Mouse (Mus musculus): ENCODE measurements around the gene Fam20b.

Gene Fam20b

DNA sequence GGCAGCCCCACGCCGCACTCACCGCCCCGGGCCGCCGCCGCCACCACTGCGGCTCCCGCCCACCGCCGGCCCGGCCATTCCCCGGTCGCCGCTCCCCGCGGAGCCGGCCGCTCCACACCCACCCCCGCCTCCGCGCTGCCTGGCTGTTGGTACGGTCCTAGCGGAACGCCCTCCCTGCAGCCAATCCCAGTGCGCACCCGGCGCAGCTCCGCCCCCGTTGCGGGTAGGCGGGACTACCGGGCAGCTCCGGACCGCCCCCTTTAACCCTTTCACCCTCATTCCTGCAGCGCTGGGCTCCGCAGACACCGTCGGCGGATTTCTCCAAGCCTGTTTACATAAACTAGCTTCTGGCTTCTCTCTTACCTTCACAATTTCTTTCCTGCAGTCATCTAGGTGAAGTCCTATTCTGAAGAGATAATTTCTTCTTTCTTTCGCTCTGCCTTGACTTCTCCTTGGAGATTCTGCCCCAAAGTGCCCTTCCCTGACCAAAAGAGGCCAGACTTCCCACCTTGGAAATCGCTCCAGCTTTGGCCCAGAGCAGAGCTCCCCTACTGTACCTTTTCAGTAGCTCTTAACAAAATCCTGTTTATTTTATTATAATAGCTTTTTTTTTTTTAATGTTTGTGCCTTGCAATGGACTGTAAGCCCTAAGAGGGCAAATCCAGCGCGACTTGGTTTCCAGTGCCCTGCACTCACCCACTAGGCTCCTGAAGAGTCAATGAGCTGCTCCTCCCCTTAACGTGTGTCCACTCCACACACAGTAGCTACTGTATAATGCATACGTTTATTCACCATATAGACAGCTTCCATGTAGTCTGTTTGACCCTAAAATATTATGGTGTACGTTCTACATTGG, at the start of gene Fam20b:
TSS of gene Fam20b (minus strand) at position 137 of the 856 bp plus-strand sequence.
- DNase-seq (ENCODE audit: low spot score), result peak; percentile 95

DNA sequence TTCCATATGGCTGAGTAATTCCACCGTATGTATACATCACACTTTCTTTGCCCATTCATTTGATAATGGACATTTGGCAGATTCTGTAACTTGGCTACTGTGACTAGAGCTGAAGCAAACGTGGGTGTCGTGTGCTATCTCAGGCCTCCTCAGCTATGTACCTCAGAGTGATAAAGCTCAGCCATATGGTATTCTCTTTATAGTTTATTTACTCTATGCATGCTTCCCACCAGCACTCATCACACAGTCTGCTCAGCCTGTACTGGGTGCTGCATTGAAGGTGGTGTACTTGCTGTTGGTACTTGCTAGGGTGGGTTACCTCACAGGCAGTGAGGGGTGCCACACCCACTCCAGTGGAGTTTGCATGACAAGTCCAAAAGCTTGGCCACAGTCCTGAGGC, 46.4 kb upstream of the Fam20b start:
- no peak for DNase-seq (ENCODE audit: low spot score)

DNA sequence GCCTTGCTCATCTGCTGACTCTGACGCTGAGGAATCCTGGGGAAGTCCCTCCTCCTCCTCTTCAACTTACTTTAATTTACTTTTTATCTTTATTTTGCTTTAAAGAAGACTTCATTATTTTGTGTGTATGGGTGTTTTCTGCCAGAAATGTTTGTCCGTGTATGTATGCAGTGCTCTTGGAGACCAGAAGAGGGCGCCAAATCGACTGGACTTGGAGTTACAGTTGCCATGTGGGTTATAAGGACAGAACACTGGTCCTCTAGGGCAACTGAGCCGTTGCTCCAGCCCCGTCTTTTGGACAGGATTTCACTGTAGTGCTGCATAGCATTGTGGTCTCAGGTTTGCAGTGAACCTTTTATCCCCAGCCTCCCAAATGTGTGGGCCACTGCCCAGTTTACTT, 45.7 kb upstream of the Fam20b start:
- no peak for DNase-seq (ENCODE audit: low spot score)

DNA sequence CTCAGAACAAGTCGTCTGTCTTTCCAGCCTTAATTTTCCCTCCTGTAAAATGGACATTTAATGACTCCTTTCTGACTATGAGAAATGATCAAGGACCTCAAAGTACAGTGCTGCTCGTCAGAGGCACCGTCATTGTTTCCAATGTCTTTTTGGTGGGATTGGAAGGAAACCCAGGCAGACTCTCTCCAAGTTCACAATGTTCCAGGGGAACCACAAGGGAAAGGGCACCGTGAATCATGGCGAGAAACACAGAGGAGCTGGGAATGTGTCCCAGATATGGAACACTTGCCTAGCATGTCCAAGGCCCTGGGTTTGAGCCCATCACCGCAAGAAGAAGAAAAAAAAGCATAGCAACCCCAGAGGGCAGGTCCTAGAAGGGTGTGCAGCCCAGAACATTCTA, 44.4 kb upstream of the Fam20b start:
- no peak for DNase-seq (ENCODE audit: low spot score)

DNA sequence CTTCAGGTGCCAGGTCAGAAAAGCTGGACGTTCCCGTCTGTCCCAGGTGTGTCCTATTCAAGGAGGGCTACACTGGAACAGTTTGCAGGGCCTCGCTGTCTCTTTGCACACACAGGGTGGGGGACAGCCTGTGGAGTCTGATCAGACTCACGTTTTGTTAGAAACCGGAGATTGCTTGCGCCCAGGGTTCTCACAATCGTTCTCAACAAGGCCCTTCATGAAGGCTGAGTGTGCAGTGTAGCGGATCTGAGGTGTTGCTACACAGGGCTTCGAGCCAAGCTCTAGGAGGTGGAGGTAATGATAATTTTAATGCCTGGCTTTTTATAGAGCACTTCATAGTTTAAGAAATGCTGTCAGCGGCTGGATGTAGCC, 42.5 kb upstream of the Fam20b start:
- DNase-seq (ENCODE audit: low spot score), result no peak

DNA sequence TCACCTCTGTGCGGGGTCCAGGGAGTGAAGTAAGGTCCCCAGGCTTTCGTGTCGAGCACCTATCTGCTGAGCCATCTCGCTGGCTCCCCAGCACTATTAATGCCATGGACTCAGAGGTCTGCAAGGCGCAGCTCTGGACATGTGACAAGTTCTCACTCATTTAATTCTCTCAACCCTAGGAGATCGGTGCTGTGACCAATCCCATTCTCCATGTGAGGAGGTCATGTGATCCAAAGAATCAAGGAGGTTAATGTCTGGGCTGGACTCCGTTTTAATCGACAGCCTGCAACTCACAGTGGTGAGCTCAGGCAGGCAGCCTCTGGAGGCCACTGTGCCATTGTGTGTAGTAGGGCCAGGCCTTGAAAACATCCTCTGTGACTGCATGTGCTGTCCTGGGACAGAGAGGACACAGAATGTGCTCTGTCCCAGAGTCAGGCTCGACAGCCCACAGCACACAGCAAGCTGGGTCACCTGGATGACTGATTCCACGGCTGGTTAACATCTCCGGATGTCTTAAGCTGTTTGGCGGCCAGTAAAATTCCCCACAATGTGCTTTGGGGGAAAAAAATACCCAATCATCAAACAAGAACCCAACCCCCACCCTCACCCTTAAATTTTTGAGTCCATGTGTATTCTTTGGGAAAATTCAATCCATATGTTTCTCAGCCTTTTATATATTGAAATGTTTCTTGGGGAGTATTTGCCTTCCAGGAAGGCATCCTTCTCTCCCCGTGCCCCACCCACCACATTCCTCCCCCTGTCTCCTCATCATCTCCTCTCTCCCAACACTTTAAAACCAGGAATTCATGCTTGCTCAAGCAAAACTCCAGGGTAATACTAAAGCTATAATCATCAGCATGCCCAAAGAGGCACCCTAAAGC, 41.9 kb upstream of the Fam20b start:
- DNase-seq (ENCODE audit: low spot score), result no peak

DNA sequence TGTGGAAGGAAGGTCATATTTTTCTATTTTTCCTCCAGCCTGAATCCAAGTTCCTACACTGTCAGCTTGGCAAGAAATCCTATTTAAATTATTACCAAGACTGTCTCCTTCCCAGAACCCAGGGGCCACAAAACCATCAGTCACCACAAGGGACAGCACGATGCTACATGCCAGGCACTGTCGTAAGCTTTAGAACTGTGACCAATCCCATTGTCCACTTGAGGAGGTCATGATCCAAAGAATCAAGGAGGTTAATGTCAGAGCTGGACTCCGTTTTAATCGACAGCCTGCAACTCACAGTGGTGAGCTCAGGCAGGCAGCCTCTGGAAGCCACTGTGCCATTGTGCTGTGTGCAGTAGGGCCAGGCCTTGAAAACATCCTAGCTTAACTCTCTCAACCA, 39.4 kb upstream of the Fam20b start:
- no peak for DNase-seq (ENCODE audit: low spot score)

DNA sequence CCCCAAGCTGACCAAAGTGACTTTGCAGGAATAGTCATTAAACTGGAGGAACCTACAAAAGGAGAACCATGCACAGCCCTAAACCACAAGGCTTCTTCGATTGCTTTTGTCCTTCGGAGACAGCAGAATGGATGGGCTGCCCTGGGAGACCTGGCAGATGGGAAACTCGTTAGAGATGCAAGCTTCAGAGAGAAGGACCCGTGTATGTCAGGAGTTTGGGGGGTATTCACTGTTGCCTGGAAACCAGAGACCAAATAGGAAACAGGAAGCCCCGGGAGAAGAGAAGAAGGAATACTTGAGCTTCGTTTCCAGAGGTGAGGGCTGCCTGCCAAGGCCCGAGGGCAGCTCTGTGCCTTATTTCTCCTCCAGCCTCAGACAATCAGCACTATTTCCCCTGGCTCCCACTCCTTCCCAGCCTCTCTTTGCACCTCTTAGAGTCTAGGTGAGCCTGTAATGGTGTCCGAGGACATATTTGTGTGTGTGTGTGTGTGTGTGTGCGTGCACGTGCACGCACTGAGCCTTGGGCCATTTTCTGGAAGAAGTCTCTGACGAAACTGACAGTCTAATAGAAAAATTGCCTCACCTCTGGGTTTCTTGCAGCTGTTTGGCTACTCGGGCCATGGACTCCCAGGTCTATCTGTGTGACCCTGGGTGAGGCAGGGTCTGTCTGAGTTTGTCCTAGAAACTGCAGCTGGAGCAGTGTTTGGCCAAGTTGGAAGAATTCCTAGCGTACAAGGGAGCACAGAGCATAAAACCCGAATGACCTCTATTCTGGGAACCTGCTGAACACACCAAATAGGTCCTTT, 35.9 kb upstream of the Fam20b start:
- DNase-seq (ENCODE audit: low spot score), result no peak

DNA sequence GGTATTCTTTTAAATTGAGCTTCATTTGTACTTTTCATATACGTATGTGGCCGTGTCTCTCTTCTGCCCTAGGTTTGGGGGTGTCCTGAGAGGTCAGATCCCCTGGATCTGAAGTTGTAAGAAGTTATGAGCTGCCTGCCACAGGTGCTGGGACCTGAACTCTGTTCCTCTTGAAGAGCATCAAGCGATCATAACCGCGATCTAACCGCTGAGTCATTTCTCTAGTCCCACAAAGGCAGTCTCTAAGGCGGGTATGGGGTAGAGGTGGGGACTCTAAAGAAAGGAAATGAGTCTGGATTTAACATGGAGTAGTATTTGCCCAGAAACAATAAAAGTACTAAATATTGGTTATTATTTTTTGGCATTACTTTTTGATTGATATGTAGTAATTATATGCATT, 34.1 kb upstream of the Fam20b start:
- no peak for DNase-seq (ENCODE audit: low spot score)

DNA sequence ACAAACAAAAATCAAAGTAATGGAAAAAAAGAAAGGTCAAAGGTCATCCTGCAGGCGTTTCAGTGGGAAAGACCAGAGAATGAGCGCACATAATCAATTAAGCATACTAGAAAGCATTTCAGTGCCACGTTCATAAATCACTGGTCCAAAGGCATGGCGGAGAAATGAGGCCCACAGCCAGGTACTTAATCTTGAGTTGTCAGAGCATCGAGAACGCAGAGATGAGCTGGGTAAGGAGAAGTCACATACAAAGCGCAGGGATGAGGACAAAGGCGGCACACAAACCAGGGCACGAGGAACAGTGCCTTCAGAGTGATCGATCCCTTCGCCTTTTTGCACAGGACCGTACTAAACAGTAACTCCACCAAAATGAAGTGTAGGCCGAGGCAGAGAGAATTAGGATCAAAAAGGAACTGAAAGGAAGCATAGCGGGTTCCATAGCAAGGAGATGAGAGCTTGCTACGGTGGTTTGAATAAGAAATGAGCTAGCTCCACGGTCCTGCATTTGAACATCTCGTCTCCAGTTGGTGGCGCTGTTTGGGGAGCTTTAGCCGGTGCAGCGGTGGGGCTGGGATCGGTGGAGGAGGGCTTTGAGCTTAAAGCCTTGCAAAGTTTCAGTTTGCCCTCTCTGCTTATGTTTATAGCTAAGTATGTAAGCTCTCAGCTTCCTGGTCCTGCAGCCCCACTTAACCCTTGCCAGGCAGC, 33.3 kb upstream of the Fam20b start:
- peak; percentile 70 for DNase-seq (ENCODE audit: low spot score)

DNA sequence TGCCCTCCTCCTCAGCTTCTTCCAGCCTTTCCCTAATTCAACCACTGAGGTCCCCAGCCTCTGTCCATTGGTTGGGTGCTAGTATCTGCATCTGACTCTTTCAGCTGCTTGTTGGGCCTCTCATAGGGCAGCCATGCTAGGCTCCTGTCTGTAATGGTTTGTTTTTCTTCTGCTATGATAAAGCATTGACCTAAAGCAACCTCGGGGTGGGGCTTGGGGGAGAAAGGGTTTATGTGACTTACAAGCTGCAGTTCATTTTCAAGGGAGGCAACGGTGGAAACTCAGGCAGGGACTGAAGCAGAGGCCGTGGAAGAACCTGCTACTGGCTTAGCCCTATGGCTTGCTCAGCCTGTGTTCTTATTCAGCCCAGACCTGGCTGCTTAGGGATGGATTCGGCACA, 31.4 kb upstream of the Fam20b start:
- no peak for DNase-seq (ENCODE audit: low spot score)

DNA sequence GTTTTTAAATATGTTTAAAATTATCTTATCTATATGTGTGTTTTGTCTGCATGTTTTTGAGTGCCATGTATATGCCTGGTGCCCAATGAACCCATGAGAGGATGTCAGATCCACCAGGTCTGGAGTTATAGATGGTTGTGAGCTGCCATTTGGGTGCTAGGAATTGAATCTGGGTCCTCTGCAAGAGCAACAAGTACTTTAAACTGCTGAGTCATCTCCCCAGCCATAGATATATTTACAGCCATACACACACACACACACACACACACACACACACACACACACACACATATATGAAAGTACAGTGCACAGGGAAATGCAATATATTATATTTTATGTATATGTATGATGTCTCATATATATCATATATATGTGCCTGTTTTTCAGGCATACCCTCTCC, 30.2 kb upstream of the Fam20b start:
- DNase-seq (ENCODE audit: low spot score), result no peak

DNA sequence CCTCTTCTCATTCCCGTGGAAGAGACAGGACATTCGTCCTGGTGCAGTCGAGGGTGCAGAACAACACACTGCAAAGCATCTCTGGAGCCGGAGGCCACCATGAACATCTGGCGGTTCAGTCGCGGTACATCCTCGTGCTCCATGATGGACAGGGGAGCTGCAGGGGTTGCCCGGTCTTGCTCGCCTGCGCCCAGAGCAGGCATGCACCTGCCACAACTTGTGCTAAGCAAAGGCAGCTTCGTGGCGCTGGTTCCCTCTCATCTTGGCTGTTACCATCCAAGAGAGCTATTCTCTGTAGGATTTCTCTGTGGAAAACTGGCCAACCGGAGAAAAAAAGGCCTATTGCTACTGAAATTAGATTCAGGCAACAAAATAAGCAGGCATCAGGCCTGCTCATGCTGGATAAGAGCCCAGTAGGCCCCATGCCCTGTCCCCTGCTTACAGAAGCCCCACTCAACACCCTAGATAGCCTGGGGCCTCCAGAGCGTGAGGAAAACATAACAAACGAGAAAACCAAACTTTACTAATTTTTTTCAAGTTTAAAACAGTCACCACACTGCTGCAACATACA, 29.6 kb upstream of the Fam20b start:
- no peak for DNase-seq (ENCODE audit: low spot score)

DNA sequence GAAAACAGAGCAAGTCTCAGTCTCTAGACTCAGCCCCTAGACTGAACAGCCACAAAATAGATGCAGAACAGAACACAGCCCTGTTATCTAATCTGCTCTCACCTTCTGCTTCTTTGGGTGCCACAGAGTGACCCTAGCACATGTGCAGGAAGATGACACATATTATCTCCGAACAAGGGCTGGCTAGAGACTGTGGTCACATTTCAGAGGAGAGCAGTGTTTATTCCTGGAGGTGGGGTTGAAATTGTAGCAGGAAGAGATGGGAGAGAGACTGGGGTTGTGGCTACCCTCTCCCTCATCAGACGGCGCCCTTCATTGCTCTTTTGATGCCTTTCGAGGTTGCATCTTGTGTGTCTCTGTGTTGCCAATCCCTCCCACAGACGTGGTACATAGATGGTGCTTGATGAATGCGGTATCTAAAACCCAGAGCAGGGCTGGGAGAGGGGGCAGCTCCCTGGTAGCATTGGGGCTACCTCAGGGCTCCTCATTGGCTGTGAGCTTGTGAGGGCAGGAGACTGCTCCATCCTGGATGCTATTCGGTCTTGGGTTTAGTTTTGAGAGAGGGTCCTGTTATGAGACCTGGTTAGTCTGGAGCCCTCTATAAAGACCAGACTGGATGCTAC, 26.4 kb upstream of the Fam20b start:
- DNase-seq (ENCODE audit: low spot score), result no peak

DNA sequence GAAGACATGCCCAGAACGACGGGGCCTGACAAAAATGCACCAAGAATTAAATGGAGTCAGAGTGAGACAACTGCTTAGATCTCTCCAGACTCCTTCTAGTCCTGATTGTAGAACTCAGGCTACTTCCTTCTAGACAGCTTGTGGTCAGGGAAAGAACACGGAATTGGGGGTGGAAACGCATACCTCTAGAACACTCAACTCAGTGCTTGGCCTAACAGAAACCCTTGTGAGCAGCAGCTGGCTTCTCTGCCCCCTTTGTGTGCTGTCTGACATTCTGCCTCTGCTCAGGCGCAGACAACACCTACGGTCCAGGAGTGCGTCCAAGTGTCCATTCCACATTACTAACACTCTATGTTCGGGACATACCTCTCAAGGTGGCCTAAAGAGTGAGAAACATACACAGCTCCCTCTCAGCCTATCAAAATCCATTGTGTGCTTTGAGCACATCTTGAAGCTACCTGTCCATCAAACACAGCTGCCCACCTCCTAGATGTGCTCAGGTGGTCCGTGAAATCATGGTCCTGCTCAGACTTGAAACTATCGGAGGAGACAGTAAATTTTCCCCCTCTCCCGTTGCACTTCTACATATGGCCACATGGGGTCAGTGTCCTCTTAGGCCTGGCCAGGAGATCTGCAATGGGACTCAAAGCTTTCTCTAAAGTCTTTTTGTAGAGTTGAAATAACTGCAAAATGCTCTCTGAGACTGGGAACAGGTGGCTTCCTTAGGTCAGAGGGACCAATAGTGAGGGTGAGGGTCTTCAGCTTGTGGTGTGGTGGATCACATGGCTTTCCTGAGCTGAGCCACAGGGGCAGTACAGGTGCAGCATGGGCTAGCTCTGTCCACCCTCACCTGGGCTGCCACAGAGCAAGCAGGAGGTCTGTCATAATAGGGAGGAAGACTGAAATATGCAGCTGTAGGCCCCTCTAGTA, 22.9 kb upstream of the Fam20b start:
- DNase-seq (ENCODE audit: low spot score), result peak; percentile 52

DNA sequence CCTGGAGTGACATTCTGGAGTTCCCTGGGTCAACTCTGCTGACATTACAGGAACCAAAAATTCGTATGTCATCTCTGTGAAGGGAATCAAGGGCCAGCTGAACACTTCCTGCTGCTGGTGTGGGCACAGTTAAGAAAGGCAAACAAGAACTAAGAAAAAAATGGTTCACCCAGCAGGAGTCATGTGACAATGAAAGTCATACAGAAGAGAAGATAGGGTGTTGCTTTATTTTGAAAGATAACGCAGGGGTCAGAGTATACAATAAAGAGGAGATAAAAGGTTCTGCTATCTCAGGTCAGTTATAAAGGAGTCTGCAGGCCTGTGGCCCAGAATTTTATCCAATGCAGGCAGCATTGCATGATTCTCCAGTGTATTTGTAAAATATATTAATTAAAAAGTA, 16.9 kb upstream of the Fam20b start:
- no peak for DNase-seq (ENCODE audit: low spot score)

DNA sequence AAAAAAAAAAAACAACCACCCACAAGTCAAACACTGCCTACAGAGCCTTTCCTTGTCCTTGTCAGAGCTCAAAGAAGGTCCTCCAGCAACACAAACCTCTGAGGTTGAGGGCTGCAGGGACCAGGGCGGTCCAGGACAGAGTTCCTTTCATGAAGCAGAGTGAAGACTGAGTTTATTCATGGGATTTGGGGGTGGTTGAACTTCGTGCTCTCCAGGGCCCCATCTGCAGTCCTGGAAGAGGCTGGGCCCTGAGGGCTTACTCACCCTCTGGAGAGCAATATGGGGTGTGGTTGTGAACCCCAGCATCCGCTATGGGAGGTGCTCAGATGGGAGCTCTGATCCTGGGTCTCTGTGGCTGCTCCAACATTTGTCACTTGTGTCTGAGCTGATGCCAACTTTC, 15.1 kb upstream of the Fam20b start:
- no peak for DNase-seq (ENCODE audit: low spot score)

DNA sequence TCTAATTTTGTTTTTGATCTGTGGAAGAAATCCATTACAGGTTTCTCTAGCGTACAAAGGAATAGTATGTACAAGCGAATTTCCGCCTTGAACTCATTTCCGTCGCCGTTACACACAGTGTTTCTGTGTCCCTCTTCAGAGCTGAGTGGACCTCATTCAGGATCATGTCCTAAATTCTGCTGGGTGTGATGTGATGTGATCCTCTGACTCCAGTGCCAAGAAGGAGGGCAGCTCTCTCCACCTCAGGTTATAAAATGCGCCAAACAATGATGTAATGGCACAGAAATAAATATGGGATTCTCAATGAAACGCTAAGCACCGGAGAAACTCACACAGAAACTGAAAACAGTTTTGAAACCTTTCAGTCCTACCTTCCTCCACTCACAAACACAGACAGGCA, 14.7 kb upstream of the Fam20b start:
- no peak for DNase-seq (ENCODE audit: low spot score)

DNA sequence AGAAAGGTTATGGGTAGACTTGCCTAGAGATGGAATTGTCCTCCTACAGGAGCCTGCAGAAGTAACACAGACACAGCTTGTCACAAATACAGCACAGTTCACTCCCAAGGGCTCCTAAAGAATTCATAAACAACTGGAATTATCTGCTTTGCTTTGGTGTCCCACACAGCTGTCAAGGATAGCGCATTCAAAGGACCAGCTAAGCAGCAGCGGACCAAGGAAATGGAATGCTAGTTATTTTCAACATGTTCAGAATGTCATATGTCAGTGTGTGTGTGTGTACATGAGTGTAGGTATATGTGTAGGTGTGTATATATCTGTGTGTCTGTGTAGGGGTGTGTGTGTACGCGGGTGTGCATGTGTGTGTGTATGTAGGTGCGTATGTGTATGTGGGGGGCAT, 14.1 kb upstream of the Fam20b start:
- DNase-seq (ENCODE audit: low spot score), result no peak

DNA sequence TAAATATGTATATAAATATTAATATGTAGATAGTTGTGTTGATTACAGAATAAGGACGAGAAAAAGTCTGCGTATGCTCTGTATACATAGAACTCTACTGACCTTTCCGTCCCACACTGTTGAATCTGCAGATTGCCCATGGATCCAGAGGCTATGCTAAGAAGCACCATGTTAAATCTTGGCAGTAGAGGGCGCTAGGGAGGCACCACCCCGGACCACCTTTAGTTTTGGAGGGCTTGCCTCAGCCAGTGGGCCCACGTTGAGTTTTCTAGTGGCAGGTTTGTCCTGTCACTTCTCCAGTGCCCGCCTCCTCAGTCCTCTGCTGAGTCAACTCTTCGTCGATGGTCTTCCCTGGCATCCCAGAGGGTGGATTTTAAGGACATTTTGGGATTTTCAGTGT, 11.9 kb upstream of the Fam20b start:
- no peak for DNase-seq (ENCODE audit: low spot score)

Data from urinary bladder, postnatal 25 days (tissue).